Mouse (Mus musculus) T-helper 2 cell (primary cell): Measurements from ENCODE around the gene Higd2a.

ENCODE experiments used
- in situ Hi-C: fragments of 300-600 bp; cut with MboI, MseI; formaldehyde crosslinking; loops from one replicate; pipeline ENCODE4 v1.15.1; 2025; ENCODE audit warnings: high pct_unique_total_duplicates

The Higd2a gene

DNA sequence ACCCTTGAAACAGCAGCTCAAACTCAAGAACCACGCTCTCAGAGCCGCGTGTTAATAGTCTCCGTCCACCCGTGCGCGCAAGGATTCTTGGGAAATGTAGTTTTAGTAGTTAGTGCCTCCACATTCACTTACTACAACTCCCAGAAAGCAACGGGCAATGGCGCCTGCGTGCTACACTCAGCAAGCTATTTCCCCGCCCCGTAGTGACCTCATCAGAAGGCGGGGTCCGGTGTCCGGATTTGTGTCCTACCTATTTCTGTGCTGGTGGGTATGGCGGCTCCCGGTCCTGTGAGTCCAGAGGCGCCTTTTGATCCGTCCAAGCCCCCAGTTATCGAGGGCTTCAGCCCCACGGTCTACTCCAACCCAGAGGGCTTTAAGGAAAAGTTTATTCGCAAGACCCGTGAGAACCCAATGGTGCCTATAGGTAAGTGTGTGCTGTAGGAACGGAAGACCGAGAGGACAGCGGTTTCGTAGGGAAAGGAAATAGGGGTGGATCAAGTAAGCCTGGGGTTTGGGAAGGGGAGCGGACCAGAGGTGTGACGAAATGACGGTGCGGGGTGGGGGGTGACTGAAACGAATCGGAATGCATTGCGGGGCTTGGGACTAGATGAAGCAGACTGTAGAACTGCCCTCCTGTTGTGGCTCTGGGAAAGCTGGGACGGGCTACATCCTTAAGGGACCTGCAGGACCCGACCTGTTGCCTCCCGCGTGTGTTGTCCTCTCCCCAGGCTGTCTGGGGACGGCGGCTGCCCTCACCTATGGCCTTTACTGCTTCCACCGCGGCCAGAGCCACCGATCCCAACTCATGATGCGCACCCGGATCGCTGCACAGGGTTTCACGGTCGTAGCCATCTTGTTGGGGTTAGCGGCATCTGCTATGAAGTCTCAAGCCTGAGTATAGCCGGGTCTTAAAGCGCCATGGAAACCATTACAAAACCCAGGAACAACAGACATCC is at the start of gene Higd2a, which contains the start of gene Nop16:
Higd2a (plus strand) TSS at position 212 of the 956 bp plus-strand sequence.
Nop16 (minus strand) TSS at position 95 of the 956 bp plus-strand sequence.
- in situ Hi-C loops: no loop called here

DNA sequence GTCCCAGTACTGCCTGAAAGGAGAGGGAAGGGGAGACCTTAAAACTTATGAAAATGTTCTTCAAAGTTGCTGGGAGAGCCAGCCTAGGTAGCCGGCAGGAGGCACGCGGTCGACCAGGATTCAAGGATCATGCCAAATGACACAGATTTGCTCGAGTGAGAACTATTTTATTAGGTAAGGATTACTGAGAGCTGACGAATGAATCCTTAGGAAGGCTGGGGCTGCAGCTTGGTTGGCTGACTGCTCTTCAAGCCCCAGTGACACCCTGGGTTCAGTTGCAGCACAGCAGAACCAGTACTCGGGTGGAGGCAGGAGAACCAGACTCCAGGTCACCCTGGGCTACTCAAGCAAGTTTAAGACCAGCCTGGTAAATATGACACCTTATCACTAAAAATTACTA is 42.0 kb upstream of the Higd2a start:
- in situ Hi-C loops: no loop called here

DNA sequence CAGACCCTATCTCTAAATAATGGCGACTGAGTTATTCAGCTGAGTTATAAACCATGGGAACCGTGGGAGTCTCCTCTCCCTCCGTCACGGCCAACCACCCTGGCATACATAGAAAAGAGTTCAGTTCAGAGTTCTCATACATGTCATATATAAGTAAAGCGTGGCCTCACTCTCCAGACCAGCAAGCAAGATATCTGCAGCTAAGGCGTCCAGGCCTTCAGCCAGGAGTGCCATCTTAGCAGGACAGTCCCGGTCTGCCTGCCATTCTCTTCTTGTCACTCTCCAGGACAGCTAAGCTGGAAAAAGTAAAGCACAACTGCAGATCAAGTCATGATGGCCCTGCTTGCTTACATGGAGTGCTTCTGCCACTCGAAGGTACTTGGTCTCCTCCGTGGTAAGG is 33.8 kb upstream of the Higd2a start:
- in situ Hi-C loops: no loop called here

DNA sequence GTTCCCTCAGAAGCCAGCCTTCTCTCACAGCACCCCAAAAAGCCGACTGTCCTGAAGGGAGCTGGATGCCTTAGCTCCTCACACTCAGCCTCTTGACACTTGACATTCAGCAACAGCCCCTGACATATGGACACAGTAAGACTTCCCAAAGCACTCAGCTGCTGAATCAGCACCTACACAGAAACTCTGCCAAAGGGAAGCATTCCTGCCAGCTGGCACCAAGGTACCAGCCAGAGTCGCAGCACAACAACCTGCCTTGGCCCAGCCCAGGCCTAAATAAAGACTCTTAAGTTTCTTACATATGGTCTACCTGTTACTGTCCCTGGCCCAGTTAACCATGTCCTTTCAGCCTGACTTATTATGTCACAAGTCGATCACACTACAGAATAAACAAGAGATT is 33.2 kb upstream of the Higd2a start:
- in situ Hi-C loops: no loop called here

DNA sequence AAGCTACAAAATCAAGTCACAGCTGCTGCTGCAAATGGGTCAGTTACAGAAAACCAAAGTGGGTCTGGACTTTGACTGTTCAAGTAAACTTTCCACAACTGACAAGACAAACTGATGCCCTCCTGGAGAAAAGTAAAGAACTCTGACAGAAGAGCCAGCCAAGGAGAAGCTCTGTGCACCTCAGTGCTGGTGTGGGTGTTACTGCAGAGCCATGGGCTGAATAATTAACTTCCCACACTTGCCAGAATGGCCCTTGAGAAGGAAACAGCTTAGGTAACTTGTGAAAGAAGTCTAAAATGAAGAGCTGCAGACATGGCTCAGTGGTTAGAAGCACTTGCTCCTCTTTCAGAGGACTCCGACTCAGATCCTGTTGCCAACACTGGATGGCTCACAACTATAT is 32.4 kb upstream of the Higd2a start:
- in situ Hi-C loops: no loop called here

DNA sequence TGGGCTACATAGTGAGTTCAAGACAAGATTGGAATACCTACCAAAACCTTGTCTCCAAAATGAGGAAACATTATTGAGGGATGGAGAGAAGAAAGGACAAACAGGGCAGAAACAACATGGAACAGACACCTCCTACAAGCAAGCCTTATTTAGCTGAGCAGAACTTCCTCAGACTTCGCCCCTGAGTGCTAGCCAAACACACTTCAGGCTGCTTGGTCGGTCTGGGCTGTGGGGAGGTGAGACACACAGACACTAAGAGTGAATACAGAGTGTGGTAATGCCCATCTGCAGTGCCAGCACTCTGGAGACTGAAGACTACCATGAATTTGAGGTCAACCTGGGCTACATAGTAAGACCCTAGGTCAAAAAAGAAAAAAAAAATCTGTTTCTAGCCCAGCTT is 30.4 kb upstream of the Higd2a start:
- in situ Hi-C loops: loop anchor here (10.0 kb wide), 1 partner anchor 1175 kb away; no protein-coding TSS in a partner anchor

DNA sequence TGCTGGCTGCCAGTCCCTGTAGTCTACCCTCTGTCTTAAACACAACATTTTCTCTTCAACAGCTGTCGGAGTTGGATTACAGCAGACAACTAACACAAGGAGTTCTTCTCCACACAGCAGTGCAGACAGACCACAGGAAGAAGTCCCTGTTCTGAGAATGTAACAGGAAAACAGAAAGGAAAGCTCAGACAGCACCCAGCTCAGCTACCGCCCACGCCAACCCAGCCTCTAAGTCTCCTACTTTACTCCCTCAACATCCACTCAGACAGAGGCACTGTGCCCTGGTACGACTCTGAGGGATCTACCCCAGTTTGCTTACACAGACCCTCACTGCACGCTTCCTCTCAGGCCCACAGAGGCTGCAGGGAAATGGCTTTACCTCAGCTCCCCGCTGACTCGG is 29.4 kb upstream of the Higd2a start:
- in situ Hi-C loops: loop anchor here (10.0 kb wide), 1 partner anchor 1176 kb away; no protein-coding TSS in a partner anchor

DNA sequence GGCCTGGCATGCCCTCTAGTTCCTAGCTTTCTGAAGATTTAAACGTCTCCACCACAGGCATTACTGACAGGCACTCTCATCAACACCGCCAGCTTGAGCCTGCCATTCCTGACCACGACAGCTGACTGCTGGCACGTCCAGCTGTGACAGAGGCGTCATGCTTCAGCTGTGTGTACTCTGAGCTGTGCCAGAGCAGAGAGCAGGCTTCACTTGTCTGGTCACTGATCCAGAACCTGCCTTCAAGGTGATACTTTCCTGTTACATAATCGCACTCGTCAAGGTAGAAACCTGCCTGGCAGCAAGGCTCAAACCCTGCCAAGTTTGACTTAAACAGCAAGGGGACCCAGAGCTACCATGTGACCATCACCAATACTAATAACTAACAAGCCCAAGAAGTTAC is 27.4 kb upstream of the Higd2a start:
- in situ Hi-C loops: loop anchor here (10.0 kb wide), 1 partner anchor 1178 kb away; no protein-coding TSS in a partner anchor

DNA sequence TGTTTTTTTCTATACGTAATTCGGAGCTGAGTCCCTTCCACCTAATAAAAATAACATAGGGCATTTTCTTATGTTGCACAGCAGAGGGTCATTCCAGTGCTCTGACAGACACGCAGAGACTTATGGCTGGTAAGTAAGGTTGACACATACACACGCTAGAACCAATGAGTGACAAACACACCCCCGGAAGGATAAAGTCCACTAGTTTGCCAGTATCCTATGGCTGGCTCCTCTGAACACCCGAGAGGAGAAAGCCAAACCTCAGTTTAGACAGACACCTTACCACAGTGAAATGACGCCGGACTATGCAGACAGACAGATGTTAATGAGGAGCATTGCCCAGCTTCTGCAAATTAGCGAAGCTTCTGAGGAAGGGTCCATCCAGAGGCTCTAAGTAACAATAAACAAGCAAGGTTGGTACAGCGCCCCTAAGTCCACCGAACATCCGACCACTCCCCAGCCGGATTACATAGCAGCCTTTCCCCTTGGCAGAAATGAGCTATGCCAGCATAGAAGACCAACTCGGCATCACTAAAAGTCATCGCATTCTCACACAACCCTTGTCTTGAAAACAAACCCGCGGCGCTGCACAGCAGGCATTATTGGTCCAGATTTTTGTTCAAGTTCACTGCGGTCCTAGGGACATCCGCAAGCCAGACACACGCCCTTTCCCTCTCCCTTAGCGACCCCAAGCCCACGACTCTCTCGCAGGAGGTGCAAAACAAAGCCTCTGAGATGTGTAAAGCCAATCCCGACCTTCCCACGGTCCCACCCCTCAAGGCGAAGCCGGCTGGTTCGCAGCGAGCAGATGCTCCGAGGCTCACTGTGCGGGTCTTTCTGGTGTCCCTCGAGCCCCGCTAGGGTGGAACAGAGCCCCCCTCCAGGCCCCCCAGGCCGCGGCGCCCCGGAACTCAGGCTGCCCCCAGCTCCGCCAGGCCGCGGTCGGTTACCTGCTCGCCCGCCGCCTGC is 25.5 kb upstream of the Higd2a start:
- in situ Hi-C loops: loop anchor here (10.0 kb wide), 1 partner anchor 1180 kb away; no protein-coding TSS in a partner anchor

DNA sequence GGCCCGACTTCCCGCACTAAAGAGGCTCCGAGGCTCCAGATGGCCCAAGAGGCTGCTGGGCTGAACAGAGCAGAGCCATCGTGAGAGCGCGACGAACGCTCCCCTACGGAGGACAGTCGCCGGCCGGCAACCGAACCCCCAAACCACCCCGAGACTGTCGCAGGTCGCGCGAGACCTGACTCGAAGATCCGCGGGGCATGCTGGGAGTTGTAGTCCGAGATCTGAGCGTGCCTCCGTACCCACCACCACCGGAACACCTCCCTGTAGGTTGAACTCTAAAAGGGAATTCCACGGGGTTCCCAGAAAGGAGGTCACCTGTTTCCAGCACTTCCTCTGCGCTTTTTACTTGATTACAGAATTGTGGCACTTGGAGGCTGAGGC is 24.8 kb upstream of the Higd2a start, which contains the start of gene 4833439L19Rik:
4833439L19Rik (minus strand) TSS at position 235 of the 381 bp plus-strand sequence.
- in situ Hi-C loops: loop anchor here (10.0 kb wide), 1 partner anchor 1180 kb away; no protein-coding TSS in a partner anchor

DNA sequence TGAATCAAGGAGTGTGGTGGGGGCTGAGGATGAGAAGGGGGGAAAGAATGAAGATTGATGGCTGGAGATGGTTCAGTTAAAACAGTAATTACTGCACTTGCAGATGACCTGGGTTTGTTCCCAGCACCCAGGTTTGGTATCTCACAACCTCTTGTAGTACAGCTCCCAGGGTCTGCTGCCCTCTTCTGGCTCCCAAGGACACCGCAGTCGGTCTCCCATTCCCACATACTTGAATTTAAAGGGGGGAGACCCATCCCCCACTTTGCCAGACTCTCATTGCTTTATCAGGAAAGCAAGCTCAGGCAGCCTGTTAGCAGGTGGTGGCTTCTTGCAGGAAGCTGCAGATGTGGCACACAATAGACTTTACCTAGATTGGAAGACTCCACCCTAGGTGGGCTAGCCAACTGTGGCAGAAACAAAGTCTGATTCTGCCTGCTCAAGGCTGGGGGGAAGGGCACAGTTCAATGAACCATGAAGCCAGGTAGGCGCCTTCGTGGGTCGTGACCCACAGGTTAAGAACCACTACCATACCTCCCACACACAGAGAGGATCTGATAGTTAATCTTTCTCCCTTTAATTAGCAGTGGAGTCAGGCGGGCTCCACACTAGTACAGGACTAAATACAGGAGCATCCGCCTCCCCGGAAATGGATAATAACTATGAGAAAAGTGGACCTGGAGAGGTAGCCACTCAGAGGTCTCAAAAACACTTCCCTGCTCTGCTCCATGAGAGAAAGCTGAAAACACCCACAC is 24.2 kb upstream of the Higd2a start:
- in situ Hi-C loops: loop anchor here (10.0 kb wide), 1 partner anchor 1181 kb away; no protein-coding TSS in a partner anchor

DNA sequence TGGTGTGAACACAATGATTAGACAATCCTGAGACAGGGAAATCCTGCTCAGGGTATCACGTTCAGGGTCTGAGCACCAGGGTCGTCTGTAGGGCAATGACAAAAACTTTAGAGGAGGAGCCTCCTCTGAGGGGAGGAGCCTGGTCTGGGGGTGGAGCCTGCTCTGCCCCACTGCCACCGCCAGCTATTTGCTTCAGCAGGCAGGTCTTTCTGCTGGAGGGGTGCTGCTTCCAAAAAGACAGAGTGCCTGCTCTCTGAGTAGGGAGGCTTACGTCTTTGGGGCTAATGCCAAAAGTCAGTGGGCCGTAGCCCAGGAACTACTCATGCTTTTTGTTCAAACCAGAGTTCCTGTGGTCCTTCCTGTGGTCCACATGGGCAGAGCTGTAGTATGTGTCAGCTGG is 21.6 kb upstream of the Higd2a start:
- in situ Hi-C loops: loop anchor here (10.0 kb wide), 1 partner anchor 1184 kb away; no protein-coding TSS in a partner anchor

DNA sequence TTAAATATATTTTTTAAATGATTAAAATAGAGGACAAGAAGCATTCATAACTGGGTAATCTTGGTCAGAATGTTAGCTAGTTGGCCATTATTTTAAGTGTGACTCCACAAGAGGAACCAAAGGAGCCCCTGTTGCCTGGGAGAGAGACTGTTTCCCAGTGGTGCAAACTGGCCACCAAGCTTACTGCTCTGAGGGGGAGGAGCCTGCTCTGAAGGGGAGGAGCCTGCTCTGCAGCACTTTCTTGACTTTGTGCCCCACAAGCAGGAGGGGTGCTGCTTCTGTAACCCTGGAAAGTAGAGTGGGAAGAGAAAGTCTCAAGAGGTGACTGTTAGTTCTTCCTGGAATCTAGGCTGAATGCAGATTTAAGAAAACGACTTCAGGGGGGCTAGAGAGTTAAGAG is 20.7 kb upstream of the Higd2a start:
- in situ Hi-C loops: loop anchor here (10.0 kb wide), 1 partner anchor 1184 kb away; no protein-coding TSS in a partner anchor

DNA sequence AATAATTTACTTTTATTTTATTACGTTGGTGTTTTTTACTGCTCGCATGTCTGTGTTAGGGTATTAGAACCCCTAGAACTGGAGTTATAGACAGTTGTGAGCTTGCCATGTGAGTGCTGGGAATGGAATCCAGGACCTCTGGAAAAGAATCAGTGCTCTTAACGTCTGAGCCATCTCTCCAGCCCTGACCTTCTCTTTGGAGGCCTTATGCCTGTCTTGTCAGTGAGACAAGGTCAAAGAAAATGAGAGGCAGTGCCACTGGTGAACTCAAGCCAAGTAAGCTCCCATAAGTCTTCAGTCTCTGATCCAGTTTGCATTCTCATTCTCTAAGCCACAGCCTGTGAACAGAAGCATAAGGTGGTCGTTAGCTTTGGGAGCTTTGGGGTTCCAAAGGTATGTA is 19.3 kb upstream of the Higd2a start:
- in situ Hi-C loops: no loop called here

DNA sequence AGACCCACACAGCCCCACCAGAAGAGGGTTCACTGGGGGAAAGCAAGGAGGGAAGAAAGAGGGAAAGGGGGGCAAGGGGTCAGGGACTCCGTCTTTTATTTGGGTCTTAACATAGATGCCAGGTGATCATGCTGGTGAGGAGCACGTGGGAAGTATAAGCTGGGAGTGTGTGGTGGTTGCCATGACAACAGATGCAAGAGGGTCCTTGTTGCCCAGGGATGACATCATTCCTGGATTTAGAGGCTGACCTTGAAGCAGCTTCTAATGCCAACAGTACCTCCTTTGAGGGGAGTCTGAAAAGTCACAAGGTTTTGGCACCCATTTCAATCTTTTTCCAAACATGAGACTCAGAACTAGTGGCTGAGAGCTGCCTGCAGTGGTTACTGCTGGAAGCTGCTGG is 18.4 kb upstream of the Higd2a start:
- in situ Hi-C loops: no loop called here

DNA sequence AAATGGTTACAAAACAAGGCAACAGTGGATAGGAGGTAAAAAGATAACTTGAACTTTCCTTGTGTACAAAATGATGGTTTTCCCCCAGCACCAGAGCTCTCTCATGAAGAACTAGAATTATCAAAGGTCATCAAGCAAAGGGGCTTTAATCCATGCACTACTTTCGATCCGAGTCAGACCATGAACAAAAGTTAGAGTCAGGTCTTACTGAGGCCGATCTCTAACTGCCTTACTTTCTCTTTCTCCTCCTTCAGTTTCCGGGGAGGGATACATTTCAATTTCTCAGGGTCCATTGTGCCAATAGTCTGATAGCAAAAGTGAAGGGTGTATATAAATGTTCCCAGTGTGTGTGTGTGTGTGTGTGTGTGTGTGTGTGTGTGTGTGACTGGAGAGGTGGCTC is 17.4 kb upstream of the Higd2a start:
- in situ Hi-C loops: no loop called here

DNA sequence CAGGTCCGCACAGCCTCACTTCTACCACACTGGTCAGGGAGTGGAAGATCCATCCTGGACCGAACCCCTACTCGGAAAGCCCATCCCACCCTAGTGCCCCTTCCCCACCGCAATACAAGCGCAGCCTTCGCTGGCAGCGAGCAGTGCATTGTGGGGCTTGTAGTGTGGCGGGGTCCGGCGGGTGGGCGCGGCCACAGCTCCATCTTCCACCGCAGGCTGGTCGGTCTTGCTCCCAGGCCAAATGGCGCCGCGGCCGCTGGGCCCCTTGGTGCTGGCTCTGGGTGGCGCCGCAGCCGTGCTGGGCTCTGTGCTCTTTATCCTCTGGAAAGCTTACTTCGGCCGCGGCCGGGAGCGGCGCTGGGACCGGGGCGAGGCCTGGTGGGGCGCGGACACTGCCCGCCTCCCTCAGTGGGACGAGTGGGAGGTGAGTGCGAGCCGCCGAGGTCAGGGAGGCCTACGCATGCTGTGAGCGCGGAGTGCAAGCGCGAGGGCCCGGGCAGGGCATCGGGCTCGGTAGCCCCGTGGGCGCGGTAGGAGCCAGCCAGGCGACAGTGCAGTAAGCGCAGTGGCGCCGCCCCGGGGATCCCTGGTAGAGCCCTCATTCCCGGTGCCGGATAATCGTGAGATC is 15.0 kb upstream of the Higd2a start, which contains the start of gene Arl10:
Arl10 (plus strand) TSS at position 162 of the 628 bp plus-strand sequence.
- in situ Hi-C loops: no loop called here

DNA sequence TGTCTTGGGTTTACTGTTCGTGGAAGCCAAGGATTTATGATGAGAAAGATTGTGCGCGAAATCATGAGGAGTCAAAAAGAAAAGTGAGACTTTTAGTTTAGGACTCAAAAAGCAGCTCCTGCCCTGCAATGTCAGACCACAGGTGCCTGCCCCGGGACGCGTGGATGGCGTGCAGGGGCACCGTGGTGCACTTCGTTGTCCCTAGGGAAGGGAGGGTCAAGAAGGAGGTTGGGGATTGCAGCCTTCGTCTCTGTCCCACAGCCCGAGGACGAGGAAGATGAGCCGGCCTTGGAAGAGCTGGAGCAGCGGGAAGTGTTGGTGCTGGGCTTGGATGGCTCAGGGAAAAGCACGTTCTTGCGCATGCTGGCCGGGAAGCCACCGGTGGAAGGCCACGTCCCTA is 14.5 kb upstream of the Higd2a start:
- in situ Hi-C loops: no loop called here

DNA sequence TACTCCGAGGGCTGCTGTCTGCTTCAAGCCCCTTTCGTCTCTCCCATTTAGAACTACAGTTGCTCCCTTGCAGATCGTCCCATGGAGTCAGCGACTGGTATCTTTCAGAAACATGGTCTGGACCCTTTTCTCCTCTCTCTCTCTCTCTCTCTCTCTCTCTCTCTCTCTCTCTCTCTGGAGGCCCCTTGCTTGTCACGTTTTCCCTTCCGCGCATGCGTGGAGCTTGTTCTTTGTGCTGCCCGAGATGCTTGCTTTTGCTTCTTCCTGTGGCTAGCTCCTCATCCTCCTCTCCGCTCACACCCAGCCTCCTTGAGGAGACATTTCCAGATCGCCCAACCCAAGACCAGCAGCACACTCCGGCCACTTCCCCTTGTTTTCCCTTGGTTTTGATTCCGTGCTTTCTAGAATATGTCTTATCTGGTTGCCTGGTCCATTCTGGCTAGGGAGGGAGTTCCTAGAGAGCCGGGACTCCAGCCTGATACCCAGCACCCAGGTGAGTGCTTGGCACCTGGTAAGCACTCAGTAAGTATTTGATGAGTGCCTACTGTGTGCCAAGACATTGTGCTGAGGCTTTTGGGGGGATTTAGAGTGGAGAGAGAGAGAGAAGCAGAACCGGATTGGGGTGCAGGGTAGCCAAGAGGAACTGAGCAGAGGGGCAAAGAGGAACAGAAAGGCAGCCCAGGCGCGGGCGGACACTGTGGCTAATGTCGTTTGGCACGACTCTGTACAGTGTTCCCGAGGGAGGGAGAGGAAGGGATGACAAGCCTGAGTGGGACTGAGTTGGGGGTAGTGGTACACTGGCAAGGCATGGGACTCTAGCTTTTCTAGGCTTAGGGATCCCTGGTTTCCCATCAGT is 12.1 kb upstream of the Higd2a start:
- in situ Hi-C loops: no loop called here
